Mouse (Mus musculus) granulocyte monocyte progenitor cell, adult 5-6 weeks (primary cell): Measurements from ENCODE around the gene Enah. TPM values are rescaled to one million over a fixed set of nuclear protein-coding genes. Genes with fewer than 3 reads are reported as not detected.

Source experiments
- ATAC-seq: replicated peaks from 2 replicates; pipeline ENCODE4 v1.8.0; 2016; ENCODE audit warnings: mild to moderate bottlenecking, moderate TSS enrichment, inconsistent platforms; ENCODE audit not compliant: poor library complexity, severe bottlenecking
- total RNA-seq, 2 experiments: library from RNA; stranded (forward) in 1 of 2; stranded (reverse) in 1 of 2; fragments of 200-712, 200-1000 nt in 1 of 2; fragments of >200 nt in 1 of 2; fragmentation: Nextera tagmentation in 1 of 2; gene quantifications; 2 replicates each; pipeline ENCODE4 v1.2.3; 2014 to 2017

The Enah gene
- total RNA-seq, 2 experiments from 2014 or later = 1.8 to 3.4 TPM

DNA sequence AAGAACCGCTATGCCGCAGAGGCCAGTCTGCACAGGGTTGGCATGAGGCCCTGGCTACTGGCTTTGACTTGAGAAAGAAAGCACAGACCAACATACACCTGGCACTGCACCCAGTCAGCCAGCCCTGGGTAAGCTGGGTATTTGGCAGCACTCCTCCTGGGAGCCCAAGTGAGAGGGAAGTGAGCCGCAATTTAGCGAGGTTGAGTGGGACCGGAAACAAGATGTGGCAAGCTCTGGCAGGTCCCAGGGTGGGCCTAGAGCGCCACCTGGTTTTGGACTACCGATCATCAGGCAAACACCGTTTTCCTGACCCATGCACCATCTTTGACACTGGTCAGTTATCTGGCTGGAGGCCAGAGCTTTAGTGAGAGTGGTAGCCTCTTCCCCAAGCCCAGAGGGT lies 138.3 kb downstream of the Enah start:
- ATAC-seq = peak; percentile 79

DNA sequence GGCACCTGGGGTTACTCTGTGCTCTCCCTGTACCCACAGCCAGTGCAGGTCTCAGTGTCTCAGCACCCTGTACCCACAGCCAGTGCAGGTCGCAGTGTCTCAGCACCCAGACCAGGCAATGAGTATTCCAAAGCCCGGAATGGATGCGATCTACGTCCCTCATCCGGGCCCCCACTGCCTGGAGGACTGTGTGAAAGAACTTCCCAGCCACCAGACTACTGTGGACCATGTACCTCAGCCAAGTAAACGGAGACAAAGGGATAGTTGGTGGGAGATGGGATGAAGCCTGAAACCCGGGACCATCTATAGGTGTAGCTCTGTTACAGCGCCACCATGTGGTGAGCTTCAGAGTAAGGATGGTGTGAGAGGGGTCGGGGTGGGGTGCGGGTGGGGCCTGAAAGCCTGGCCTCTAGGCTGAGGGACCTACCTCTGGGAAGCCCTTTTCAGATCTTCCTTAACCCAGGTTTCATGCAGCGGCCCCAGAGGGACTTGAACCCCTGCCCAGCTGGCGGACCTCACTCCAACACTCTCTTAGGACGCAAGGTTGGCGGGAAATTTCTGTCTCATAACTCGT lies 139.0 kb downstream of the Enah start:
- no peak for ATAC-seq

DNA sequence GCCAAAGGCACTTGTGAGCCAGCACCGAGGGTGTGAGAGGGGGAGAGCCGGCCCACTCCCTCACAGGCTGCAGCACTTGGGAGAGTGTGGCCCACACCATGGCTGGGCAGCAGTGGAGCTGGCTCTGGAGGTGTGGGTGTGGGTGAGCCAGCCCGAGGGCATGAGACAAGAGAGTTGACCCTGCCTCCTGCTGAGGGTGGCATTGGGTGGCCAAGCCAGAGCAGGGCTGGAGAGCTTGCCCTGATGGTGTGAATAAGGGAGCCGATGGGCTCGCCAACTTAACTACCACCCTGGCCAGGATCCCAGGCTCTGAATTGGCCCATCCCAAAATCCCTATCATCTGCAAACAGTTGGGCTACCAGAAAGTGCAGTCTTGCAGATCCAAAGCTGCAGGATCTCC lies 141.4 kb downstream of the Enah start:
- no peak for ATAC-seq

DNA sequence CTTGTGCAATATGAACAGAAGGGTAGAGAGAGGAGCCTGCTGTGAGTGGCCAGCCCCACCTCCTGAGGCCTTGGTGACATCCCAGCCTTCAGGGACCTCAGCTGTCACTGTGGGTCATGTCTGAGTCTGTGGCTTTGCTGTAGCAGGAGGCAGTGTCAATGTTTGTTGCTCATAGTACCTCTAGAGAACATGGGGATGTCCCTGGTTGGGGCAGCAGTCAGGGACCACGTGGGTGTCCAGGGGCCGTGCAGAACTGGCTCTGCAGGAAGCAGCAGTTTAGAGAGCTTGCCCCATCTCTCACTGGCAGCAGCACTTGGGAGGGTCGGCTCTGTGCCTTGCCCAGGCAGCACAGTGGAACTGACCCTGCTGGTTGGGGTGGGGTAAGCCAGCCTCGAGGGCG lies 142.7 kb downstream of the Enah start:
- ATAC-seq = peak; percentile 57

DNA sequence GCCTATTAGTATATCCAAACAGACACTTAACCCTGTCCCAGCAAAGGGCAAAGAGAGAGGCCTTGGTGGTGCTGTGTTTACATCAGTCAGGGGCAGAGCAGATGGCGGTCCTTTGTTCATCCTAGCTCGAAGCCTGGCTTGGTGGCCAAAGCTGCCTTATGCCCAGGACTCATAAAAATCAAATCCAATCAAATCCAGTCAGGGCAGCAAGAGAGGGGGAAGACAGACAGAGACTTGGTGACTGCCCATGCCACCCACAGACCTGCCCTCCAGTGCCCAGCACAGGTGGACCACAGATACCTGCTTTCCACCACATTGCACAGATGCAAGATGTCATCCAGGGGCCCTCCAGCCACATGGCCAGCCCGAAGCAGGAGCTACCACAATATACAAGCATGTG lies 143.1 kb downstream of the Enah start:
- no peak for ATAC-seq

DNA sequence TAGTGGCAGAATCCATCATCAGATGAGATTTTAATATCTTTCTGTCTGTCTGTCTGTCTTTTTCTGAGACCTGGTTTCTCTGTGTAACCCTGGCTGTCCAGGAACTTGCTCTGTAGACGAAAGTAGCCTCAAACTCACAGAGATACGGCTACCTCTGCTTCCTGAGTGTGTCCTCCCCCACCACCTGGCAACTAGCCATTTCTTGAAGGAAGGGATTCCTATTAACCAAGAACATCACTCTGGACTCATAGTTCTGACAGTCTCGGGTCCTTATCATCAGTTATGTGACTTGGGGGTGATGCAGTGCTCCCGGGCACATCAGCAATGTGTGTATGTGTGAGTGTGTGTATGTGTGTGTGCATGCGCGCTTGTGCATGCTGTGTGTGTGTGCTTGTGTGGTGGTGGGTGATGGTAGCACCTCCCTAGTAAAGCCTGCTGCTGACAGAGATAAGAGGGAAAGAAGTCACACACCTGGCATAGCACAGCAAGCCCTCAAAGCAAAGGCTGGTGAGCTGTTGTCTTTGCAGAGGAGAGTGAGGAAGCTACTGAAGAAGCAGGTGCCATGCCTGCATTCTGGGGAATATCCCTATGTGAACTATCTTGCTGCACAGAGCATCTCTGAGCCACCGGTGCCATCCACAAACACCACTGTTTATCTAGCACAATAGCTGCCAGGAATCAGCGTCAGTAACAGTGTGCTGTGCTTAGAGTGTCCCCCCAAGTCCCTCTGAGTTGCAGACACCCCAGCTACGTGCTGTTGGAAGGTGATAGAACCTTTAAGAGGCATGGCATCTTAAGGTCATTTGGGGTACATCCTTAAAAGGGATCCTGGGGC lies 146.5 kb downstream of the Enah start:
- ATAC-seq = no peak

DNA sequence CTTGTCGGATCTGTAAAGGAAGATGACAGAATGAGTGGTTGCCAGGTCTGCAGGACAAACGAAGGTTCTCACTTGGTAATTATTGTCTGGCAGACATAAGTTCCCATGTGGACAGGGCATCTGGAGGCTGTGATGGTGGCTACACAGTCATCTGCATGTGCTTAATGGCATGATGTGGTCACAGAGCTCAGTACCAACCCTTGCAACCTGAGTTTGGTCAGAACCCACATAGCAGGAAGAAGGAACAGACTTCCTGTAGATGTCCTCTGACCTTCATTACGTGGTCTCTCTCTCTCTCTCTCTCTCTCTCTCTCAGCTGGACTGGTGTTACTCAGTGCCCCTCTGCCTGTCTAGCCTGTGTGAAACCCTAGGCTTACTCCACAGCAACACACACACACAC lies 147.2 kb downstream of the Enah start:
- ATAC-seq = peak; percentile 81

DNA sequence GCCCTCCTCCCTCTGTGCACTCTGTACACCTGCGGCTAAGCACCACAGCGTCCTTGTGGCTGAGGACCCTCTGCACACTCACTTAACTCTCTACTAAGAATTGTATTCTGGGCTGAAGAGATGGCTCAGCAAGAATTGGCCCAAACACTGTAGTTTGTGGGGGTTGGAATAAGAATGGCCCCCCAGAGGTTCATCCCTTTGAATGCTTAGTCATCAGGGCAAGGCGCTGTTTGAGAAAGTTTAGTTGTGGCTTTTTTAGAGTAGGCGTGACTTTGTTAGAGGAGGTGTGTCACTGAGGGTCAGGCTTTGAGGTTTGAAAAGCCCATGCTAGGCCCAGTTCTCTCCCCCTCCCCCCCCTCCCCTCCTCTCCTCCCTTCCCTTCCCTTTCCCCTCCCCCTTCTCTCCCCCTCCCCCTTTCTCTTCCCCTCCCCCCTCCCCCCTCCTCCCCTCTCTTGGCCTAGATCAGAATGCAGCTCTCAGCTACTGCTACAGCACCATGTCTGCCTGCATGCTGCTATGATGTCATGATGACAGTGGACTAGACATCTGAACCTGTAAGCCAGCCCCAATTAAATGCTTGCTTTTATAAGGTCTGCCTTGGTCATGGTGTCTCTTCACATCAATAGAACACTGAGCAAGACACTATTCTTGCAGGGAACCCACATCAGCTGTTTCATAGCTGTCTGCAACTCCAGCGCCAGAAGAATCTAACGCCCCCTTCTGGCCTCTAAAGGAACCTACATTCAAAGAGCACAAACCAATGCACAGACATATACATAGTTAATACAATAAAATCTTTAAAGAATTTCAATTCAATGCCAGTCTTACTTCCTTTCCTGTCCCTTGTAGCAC lies 153.1 kb downstream of the Enah start:
- ATAC-seq = peak; percentile 42

DNA sequence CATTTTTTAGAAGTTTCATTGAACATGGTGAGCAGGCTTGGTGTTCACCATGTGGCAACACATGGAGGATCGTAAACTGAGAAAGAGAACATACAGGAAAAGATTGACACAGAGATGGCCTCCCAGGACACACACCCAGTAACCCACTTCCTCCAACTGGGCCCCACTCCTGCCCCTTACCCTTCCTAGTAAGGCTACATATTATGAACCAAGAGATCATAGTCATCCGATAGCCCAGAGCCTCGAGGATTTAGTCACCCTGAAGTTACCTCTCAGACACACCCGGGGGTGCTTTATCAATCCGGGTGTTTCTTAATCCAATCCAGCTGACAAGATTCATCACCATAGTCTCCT lies 153.9 kb downstream of the Enah start:
- peak; percentile 81 for ATAC-seq

DNA sequence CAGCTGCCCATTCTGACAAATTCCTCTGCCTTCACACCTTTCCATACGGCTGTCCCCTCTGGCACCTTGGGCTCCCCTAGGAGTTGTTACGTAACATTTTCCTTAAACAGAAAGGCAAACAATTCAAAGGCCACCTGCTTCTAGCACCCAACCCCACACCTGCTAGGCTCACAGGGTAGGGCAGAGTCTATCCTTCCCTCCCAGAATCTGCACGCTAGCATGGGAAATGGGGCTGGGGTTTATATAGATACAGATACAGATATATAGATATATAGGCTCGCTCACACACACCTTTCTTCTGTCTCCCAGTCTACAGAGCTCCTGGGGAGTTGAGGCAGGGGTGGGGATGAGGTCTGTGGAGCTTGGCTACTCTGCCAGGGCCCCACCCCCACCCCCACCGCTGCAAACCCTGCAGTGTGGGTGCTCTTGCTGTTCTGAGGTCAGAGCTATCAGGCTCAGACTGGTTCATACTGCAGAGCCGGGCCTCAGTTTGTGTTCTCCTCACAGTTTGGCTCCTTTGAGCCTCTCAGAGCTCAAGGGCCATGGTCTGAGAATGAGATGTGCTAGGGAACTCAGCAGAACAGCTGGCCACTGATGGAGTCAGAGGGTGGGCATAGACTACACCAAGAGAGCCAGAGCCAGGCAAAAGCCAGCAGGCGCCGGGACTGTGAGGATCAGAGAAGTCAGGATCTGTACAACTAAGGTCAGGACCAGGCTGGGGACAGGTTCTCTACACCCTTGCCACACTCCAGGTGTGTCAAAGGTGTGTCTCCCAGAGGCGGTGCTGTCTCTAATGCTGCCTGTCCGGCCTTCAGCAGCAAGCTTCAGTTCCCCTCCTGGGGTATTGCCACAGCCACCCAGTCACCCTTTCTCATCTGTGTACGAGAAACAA lies 154.6 kb downstream of the Enah start:
- no peak for ATAC-seq

DNA sequence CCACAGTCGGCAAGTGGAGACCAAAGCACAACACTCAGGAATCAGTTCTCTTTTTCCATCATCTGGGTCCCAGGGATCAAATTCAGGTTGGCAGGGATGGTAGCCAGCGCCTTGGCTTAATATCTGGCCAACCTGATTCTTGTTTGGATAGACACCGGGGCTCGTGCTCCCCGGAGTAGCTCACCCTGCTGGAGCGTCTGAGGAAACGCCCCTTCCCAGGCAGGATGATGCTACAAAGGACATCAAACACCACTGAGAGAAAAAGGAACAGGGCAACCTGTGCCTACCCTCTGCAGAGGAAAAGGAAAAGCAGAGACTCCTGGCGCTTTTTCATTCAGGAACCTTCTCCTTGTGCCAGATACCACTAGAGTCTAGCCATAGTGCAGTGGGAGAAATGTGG lies 156.4 kb downstream of the Enah start:
- ATAC-seq = no peak

DNA sequence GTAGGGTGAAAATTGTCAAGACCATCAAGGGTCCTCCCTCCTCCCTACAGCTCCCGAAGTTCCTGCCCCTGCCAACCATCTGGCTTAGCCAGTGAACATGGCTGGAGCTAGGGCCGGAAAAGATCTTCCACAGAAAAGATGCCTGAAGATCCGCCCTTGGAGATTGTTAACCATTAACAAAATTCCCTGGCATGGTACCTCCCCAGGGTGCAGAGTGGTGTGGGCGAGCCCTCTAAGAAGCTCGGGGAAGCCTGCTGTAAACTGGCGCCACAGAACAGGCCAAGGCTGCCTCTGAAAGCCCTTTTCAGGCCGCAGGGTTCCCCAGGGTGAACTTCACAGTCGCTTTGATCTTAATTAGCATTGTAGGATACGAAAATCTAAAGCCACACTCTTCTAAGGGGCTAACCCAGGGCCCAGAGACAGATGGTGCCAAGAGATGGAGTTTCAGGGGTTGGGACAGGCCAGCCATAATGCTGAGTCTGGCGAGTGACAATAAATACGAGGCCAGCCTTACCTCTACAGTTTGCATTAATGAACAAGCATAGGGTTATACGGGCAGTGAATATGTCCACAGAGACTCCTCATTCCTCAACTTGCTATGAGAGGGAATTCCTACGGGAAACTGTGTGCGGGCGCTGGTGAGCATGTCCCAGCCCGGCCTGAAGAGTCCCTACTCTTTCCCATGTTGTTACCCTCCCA lies 157.0 kb downstream of the Enah start:
- no peak for ATAC-seq

DNA sequence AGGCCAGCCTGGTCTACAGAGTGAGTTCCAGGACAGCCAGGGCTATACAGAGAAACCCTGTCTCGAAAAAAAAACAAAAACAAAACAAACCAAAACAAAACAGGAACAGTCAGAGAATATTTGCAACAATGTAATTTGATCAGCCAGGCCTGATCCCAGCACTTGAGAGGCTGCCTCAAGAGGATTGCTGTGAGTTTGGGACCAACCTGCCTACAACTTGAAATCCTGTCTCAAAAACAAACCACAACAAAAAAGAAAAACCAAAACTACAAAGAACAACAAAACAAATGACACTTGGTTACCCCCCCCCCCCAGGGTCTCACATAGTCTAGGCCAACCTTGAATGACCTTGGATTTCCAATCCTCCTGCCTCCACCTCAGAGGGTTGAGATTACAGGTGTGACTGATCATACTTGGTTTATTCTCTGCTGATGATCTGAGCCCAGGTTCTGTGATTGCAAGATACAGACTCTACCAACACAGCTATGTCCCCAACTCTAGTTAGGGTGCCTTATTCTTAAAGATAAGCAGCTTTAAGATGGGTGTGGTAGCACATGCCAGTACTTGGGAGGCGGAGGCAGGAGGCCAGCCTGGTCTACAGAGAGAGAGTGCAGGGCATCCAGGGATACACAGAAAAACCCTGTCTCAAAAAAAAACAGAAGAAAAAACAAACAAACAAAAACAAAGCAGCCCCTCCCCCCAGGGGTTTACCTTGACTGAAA lies 158.4 kb downstream of the Enah start:
- no peak for ATAC-seq

DNA sequence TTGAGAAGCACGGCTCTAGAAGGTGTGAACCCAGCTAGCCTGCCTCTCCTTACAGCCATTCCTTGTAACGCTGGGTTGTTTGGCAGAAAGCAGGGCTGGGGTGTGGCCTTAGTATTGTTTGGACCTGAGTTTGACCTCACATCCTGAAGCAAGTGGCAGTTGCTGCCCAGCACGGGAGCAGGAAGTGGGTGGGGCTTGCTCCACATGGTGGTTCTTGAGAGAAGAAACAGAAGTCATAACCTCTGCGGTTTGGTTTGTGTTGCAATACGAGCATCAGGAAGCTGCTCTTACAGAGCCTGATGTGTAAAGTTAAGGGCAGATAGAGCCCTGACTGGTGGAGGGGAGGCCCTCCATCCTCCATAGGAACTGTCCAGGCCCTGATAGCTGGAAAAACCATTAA lies 159.1 kb downstream of the Enah start:
- ATAC-seq = peak; percentile 97

DNA sequence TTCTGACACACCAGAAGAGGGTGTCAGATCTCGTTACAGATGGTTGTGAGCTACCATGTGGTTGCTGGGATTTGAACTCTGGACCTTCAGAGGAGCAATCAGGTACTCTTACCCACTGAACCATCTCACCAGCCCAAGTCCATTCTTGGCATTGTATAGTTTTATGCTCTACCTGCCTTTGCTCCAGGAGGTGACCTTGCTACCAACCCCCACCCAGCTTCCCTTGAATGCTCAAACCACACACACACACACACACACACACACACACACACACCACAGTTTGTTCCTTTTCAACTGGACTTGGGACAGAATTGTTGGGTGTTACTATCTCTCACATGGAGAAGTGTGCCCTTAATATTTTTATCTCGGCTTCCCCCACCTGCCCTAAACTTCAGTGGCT lies 163.5 kb downstream of the Enah start:
- ATAC-seq = no peak

DNA sequence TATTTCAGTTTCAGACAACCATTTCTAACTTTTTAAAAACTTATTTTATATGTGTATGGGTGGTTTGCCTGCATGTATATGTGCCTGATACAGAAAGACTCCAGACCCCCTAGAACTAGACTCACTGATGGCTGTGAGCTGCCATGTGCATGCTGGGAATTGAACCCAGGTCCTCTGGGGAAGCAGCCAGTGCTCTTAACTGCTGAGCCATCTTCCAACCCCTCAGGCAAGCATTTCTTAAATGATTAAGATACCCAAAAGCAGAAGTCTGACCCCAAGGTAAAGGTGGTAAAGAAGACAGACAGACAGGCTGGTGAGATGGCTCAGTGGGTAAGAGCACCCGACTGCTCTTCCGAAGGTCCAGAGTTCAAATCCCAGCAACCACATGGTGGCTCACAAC lies 165.0 kb downstream of the Enah start:
- no peak for ATAC-seq

DNA sequence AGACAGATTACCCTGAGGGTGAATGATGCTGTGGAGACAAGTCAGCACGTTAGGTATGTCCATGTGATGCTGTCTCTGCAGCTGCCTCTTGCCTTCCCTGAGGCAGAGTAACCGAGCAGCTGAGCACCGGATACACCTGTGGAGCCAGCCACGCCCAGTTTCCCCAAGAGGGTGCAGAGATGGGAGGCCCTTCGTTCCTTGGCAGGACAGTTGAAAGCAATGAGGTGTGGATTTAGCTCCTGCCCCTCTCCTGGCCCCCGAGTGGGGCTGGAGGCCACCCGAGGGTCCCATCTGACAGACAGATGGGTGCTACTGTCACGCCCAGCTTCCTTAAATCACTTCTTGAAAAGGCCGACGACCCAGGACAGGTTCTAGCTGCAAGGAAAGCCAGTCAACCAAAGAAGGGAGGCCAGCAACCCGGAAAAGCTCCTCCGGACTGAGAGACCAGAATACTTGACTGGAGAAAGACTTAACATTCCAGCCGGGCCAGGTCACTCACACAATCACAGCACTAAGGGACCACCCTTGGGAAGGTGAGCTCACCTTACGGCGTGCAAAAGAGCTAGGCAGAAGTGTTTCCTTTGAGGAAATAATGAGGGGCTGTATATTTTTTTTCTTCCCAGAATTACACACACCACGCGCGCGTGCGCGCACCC lies 166.6 kb downstream of the Enah start:
- ATAC-seq = peak; percentile 75

DNA sequence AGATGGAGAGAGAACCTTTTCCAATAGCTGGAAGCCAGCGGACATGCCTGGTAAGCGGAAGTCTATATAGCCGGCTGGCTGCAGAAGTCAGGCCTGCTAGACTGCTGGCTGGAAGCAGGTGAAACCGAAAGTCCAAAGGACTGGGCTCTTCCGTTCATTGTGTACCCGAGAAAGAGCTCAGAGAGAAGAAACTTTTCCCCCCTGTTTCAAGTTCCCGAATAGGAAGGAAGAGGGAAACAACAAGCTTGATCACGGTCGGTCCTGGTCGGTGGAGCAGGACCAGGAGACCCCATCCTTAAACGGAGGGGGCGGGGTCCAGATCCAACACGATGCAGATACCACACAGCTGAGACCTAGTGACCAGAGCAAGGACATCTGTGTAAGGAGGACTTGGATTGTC lies 167.3 kb downstream of the Enah start:
- peak; percentile 72 for ATAC-seq
